Mouse (Mus musculus) erythroid progenitor cell, adult 5-6 weeks (primary cell): ENCODE data around the gene Copz2. TPM values are rescaled to one million over a fixed set of nuclear protein-coding genes. Genes with fewer than 3 reads are reported as not detected.
"Not testable (repeated sequence)": the region's sequence is repeated elsewhere in the genome, so short reads cannot be mapped to it uniquely, and the experiment has no call there.

ENCODE experiments used
- ATAC-seq: replicated peaks from 2 replicates; pipeline ENCODE4 v1.8.0; 2016; ENCODE audit warnings: moderate number of reproducible peaks, mild to moderate bottlenecking, moderate TSS enrichment, inconsistent platforms; ENCODE audit not compliant: poor library complexity, low FRiP score, severe bottlenecking
- total RNA-seq, 2 experiments: library from RNA; stranded (forward) in 1 of 2; stranded (reverse) in 1 of 2; fragments of 150-400 nt in 1 of 2; fragments of 186-747, 209-891 nt in 1 of 2; gene quantifications; 2 replicates each; pipeline versions ENCODE4 v1.2.3 to v1.2.4; 2015 to 2017; ENCODE audit warnings: low replicate concordance in 2 of 2

Copz2 gene
- total RNA-seq, 2 experiments from 2014 or later: not detected

DNA sequence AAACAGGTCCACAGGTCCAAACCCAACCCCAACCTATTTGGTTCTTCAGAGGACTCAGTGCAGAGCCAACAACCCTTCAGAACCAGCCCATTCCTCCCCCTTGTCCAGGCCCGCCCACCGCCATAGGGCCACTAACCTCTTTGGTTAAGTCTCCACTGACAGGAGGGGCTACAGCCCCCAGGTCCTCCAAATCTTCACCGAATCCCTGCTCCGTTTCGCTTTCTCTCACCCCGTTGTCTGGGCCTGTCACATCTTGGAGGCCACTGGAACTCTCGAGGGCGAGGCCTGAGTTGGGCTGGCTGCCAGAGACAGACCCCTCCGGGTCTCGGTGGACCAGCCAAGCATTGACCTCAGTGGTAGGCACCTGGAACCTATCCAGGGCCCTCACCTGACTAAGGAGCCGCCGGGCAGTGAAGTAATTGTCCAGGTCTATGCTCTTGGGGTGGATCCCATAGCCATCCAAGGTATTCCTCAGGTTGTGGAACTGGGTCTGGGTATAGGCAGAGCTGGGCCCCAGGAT lies 22.5 kb upstream of the Copz2 start:
- no peak for ATAC-seq

DNA sequence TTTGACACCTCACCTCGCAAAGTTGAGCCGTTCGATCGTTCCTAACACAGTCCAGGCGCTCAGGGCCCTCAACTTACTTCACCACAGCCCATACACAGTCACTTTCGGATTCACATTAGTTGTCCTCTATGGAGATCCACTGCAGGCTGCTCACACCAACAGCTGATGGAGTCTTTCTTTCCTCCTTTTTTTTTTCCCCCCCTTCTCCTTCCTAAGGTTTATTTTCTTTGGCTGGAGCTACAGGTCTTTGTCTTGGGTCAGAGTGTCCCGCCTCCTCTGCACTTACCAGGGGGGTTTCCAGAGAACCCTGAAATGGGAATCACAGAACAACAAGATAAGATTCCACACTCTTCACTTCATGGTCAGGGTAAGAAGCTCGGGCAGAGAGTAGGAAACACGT lies 21.8 kb upstream of the Copz2 start:
- no peak for ATAC-seq

- peak; percentile 2; the same call in 1 of the 2 replicates for ATAC-seq
These were observed 20.8 kb upstream of the Copz2 start for GRCm38 (mm10) chr11:96828881-96829280.

GRCm38 (mm10) chr11:96829403-96829812 lies 20.3 kb upstream of the Copz2 start:
- peak; percentile 78 for ATAC-seq

GRCm38 (mm10) chr11:96829813-96830538 lies 19.7 kb upstream of the Copz2 start, which contains the start of gene Nfe2l1:
Gene Nfe2l1 (minus strand): TSS chr11:96829968.
- ATAC-seq: peak; percentile 91

DNA sequence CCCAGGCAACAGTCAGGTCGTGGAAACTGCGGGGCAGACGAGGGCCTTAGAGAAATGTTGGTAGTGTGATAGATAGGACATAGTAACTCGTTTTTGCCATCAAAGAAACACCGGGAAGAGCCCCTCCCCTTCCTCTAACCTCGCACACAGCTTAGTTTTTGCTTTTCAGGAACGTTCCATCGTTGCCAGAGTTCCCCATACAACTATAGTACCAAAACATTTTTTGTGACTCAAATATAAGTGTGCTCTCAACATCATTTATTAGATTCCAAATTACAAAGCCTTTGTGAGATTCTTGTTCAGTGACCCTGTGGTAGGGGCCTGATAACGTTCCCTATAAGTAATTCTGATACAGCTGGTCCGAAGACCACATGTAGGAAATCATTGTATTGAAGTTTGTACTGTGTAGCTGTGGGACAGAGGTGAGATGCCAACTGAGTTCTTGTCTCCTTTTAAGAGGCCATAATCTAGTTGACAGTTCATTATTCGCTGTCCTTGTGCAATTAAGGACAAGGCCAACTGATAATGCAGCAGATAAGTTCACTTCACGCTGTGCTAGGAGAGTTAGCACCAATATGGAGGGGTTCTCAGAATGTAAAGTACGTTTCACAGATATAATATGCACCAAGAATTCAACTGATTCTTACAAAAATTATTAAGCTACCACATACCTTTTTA lies 19.0 kb upstream of the Copz2 start:
- ATAC-seq: no peak

GRCm38 (mm10) chr11:96831516-96831915 lies 18.2 kb upstream of the Copz2 start:
- ATAC-seq: no peak

- ATAC-seq: no peak
These were observed 17.1 kb upstream of the Copz2 start for GRCm38 (mm10) chr11:96832541-96832940.

DNA sequence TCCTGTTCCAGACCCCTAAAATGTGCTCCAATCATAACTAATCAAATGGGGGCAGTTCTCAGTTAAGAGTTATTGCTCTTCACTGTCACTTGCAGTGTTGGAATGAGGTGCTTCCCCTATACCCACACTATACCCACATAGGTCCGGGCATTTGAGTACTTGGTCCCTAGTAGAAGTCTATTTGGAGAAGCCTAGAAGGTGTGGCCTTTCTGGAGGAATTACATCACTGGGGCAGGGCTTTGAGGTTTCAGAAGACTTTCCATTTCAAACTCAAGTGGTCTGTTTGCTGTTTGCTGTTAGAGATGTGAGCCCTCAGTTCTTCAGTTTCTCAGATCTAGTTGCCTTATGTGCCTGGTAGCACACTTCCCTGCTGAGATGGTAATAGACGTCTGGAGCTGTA lies 16.7 kb upstream of the Copz2 start:
- no peak for ATAC-seq

GRCm38 (mm10) chr11:96834127-96834526 lies 15.5 kb upstream of the Copz2 start:
- no peak for ATAC-seq

DNA sequence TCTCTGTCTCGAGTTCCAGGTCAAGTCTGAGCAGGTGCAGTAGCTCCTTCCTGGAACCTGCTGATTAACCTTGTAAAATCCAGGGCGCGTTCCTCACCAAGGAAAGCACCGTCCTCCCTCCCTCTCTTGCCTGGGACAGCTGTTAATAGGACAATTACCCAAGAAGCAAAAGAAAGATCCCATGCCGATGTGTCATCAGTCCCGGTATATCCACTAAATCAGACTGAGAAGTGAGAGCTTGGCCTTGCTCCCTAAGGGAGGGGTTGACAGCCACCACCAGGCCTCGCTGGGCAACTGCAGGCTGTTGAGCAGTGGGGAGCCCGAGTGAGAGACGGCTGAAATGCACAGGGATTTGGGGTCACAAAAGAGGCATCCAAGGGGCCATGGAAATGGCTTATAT lies 12.4 kb upstream of the Copz2 start:
- no peak for ATAC-seq

DNA sequence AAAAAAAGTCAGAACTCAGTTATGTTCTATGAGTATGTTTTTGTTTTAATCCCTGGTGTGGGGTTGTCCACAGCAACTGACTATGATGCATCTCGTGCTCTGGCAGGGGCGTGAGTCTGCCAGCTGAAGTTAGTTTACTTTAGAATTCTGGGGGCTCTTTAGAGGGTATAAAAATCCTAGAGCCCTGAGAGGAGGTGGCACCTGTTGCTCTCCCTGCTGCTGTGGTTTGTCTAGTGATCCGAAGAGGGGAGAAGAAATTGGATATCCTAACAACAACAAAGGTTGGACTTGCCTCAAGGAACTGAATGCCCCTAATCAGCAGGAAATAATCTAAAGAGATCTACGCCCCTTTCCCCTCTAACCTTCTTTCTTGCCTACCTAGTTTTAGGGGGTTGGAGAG lies 11.3 kb upstream of the Copz2 start:
- ATAC-seq: no peak

- ATAC-seq: no peak
These were observed 10.2 kb upstream of the Copz2 start for GRCm38 (mm10) chr11:96839428-96839827.

DNA sequence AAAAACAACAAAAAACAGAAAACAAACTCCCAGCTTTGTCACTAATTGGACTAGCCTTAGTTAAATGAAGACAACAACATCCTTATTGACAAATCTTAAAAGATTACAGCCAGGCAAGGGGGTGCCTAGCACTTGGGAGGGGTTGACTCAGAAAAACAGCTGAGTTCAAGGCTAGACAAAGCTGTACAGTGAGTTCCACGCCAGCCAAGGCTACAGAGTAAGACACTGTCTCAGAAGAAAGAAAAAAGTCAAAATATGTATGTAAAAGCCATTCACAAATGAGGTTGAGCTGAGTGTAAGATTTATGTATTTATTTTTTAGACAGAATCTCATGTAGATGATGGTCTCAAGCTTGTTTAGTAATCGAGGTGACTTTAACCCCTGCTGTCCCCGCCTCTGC lies 9.8 kb upstream of the Copz2 start:
- ATAC-seq: no peak

DNA sequence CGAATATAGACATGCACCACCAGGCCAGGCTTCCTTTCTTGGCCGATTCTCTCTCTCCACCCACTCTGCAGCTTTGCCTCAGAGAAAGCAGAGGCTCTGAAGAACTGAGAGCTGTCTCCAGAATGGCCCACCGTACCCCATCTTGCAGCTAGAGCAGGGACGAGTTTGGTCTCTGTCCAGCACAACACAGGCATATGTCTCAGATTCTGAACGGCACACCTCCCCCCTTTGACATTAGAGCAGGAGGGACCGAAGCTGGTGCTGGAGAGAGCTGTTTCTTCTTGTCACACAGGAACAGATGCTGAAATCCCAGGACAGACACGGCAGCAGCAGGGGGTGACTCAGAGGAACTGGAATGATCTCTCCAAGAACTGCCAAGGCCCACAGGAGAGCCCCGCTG lies 9.4 kb upstream of the Copz2 start:
- ATAC-seq: no peak

DNA sequence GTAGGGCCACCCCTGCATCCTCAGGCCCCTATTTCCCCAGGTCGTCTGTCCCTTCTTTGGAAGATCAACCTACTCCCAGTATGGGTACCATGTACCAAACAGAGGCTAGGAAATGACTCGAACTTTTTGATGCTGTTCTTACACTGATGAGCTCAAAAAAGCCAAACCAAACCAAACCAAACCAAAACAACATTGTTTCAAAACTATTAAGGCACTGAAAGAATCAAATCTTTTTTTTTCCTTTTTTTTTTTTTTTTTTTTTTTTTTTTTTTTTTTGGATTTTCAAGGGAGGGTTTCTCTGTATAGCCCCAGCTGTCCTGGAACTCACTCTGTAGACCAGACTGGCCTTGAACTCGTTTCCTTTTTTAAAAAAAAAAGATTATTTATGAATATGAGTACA lies 6.0 kb upstream of the Copz2 start:
- no peak for ATAC-seq

DNA sequence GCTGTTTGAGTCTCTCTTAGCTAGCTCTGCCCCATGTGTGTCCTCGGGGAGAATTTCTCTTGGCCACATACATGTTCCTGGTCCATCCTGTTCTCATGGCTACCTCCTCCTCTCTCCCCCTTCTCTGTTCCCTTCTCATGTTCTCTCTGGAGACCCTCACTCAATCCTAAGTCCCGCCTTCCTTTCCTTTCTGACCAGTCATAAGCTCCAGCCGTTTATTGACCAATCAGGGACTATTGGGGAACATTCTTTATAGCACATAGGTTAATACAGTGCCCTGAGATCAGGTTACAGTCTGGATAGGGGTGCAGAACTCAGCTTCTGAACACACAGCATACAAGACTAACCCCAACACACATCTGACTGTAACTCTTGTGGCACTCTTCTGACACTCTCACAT lies 2.4 kb upstream of the Copz2 start:
- ATAC-seq: no peak

DNA sequence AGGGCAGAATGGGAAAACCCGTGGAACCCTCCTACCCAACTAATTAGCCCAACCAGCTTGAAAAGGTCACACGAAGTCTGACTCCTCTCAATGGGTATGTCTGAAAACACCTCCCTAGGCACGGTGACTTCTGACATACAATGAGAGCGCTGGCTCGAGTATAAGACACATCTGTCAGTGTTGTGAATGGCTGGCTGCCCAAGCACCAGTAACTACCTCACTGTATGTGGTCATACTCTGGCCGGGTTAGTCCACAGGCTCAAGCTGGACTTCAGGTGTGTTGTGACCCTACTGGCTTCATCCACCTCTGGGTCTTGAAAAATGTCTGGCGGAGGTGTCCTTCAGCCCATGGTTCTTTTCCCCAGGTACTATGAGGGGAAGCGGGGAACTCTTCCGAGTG lies 976 bp upstream of the Copz2 start:
- ATAC-seq: no peak

DNA sequence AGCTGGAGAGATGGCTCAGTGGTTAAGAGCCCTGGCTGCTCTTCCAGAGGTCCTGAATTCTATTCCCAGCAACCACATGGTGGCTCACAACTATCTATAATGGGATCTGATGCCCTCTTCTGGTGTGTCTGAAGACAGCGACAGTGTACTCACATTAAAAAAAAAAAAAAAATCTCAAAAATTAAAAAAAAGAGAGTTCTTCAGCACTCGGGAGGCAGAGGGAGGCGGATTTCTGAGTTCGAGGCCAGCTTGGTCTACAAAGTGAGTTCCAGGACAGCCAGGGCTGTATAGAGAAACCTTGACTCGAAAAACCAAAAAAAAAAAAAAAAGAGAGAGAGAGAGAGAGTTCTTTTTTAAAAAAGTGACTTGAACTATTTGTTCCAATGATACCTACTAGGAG lies 525 bp upstream of the Copz2 start:
- ATAC-seq: not testable (repeated sequence)

- ATAC-seq: no peak
These were observed 7.8 kb downstream of the Copz2 start for GRCm38 (mm10) chr11:96857446-96857845.

DNA sequence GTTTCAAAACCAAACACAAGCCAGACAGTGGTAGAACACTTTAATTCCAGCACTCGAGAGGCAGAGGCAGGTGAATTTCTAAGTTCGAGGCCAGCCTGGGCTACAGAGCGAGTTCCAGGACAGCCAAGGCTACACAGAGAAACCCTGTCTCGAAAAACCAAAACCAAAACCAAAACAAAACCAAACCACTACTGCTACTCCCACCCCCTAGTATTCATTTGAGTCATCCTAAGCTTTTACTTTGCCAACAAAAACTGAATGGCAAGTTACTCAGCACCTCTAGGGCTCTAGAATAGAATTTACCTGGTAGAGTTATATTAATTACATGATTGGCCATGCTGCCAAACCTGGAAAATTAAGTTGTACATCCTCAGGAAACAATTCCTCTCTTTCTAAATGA lies 10.0 kb downstream of the Copz2 start:
- no peak for ATAC-seq
